Mouse (Mus musculus) stomach, embryonic 16.5 days (tissue): ENCODE measurements around the gene Kdm7a. TPM values are rescaled to one million over a fixed set of nuclear protein-coding genes. Genes with fewer than 3 reads are reported as not detected.

Source experiments
- ATAC-seq: fragments of 200-750 bp; cut with Nextera tagmentation; 2 replicates; pipeline ENCODE4 v1.8.0; 2017; ENCODE audit warnings: moderate number of reproducible peaks, moderate TSS enrichment; ENCODE audit not compliant: insufficient read depth, low FRiP score
- H3K27ac ChIP-seq: fragments of 300-500 bp; sonication (generic); 2 replicates; pipeline ENCODE4 v1.5.1; 2014; ENCODE audit warnings: low read length
- H3K27me3 ChIP-seq: fragments of 300-500 bp; sonication (generic); 2 replicates; pipeline ENCODE4 v1.6.1; 2014; ENCODE audit warnings: low read length, control low read depth, mixed read lengths; ENCODE audit not compliant: control insufficient read depth, insufficient read depth
- H3K36me3 ChIP-seq: fragments of 300-500 bp; sonication (generic); 2 replicates; pipeline ENCODE4 v1.6.1; 2014; ENCODE audit warnings: low read length; ENCODE audit not compliant: control insufficient read depth, insufficient read depth
- H3K4me1 ChIP-seq: fragments of 300-500 bp; sonication (generic); 2 replicates; pipeline ENCODE4 v1.6.1; 2014; ENCODE audit warnings: low read length, control low read depth, mixed read lengths; ENCODE audit not compliant: control insufficient read depth, insufficient read depth
- H3K4me2 ChIP-seq: fragments of 300-500 bp; sonication (generic); 2 replicates; pipeline ENCODE4 v1.6.1; 2014; ENCODE audit warnings: low read depth, low read length, mixed read lengths
- H3K4me3 ChIP-seq: fragments of 300-500 bp; sonication (generic); replicated peaks from 2 replicates; pipeline ENCODE4 v1.5.1; 2014; ENCODE audit warnings: mild to moderate bottlenecking, low read length
- H3K9ac ChIP-seq: fragments of 300-500 bp; sonication (generic); 2 replicates; pipeline ENCODE4 v1.6.1; 2014; ENCODE audit warnings: low read length
- H3K9me3 ChIP-seq: fragments of 300-500 bp; sonication (generic); replicated peaks from 2 replicates; pipeline ENCODE4 v1.6.1; 2016; ENCODE audit warnings: low read length, control low read depth; ENCODE audit not compliant: control insufficient read depth
- WGBS: fragments of 180-500 bp; shearing (Covaris S2); extraction: QIAGEN DNeasy Blood & Tissue Kit; methylation state at CpG from one replicate; pipeline ENCODE4 v1.1.7; 2014; 5-methylcytosine and 5-hydroxymethylcytosine counted together
- polyA plus RNA-seq: library from polyadenylated mRNA; unstranded; fragments of >200 nt; fragmentation: Nextera tagmentation; extraction: Ambion mirVana; gene quantifications from 2 replicates; pipeline ENCODE4 v1.2.1, GENCODE M21; 2015

Gene Kdm7a
- polyA plus RNA-seq, 1 experiment from 2014 or later = 6.6 TPM

- Histone ChIP-seq H3K27me3 (no peaks in the 10 kb centered on the region), H3K9ac (no peak overlapping the region), H3K4me1 (peaks cover 5% of the 10 kb centered on the region), H3K9me3 (no peaks in the 10 kb centered on the region), H3K27ac (no peak overlapping the region), H3K4me2 (no peak overlapping the region), H3K4me3 (no peak overlapping the region), H3K36me3 (no peaks in the 10 kb centered on the region)
- no peak for ATAC-seq
- 46% methylated on average over 3 of the region's 3 CpGs for WGBS
Observed at GRCm38 (mm10) chr6:39120685-39121084, 85.9 kb downstream of the Kdm7a start.

DNA sequence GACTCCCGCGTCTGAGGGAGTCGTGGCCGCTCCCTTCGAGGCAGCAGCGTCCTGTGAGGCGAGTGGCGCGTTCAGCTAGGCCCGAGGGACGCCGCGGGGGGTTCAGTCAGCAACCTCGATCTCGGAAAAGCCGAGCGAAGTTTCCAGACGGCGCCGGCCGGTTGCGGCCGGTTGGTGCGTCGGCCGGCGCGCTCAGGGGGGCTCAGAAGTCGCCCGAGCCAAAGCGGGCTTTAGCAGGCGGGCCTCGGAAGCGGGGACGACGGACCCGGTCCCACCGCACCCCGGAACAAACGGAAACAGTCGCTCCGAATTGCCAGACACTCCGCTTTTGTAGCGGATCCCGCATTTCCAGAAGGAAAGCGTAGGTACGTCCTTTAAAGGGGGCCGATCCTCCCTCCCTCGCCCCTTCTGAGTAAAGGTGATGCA lies 88.1 kb downstream of the Kdm7a start:
- ATAC-seq = peak; percentile 19; the same call in 1 of the 2 replicates
- H3K36me3 ChIP-seq = no peaks in the 10 kb centered on the region

DNA sequence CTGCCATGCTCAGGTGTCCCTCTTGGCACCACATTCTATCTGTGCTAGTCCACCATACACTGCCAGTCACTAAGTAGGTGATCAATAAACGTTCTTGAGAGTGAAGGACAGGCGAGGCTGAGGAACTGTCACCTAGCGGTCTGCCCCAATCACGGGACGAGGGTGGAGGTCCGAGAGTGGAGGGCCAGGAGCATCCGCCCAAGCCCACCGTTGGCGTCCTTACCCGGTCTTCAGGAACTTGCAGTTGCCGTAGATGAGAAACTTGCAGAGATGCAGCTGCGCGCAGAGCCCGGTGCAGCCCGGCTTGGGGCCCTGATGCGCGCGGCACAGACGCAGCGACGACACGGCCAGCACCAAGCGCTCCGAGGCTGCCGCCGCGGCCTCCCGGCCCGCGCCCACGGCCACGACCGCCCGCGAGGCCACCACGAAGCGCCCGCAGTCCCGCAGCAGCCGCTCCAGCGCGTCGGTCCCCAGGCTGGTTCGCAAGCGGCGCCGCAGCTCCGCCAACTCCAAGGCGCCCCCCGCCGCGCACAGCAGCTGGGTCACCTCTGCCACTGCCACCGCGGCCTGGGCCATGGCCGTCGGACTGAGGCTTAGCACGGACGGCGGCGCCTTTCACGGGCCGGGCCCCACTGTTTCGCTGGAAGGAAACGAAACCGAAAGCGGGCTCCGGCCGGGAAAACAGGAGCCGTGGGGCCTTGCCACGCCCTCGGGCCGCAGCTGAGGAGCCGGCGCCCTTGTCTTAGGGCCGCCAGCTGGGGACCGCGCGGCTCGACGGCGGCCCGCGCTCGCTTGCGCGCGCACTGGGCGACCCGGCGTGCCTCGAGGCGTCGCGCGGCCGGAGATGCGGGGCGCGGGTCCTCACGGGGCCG lies 88.8 kb downstream of the Kdm7a start, which contains the start of gene Parp12:
Parp12 (minus strand) TSS at position 766 of the 872 bp plus-strand sequence.
- H3K27ac ChIP-seq = peak within 1 kb of the TSS; percentile 60
- peaks cover 5% of the 10 kb centered on the region for H3K4me1 ChIP-seq
- H3K9me3 ChIP-seq = no peaks in the 10 kb centered on the region
- no peaks in the 10 kb centered on the region for H3K36me3 ChIP-seq
- H3K4me2 ChIP-seq = peak within 1 kb of the TSS; percentile 71
- H3K27me3 ChIP-seq = no peaks in the 10 kb centered on the region
- H3K9ac ChIP-seq = peak within 1 kb of the TSS; percentile 76
- 1% methylated on average over 98 of the region's 101 CpGs for WGBS
- H3K4me3 ChIP-seq = peak within 1 kb of the TSS; percentile 62
- ATAC-seq = peak; percentile 83

More for the DNA sequence above, 88.1 kb downstream of the Kdm7a start:
- H3K9ac ChIP-seq = peak overlapping the region; percentile 76
- H3K4me3 ChIP-seq = peak overlapping the region; percentile 62
- H3K27me3 ChIP-seq = no peaks in the 10 kb centered on the region
- H3K9me3 ChIP-seq = no peaks in the 10 kb centered on the region
- WGBS = 11% methylated on average over 48 of the region's 49 CpGs
- peaks cover 5% of the 10 kb centered on the region for H3K4me1 ChIP-seq
- H3K27ac ChIP-seq = peak overlapping the region; percentile 60
- peak overlapping the region; percentile 71 for H3K4me2 ChIP-seq

DNA sequence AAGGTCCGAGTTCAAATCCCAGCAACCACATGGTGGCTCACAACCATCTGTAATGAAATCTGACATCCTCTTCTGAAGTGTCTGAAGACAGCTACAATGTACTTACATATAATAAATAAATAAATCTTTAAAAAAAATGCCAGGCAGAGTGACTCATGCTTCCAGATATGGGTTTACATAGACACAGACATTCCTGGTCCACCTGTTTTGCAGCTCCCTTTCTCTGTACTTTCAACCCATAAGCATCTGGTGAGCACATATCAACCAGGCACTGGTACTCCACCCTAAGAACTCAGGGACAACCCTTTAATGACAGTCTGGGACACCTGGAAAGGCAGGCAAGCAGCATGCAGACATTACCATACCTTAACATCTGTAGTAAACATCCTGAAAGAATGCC lies 91.2 kb downstream of the Kdm7a start:
- Histone ChIP-seq H3K4me1 (peaks cover 5% of the 10 kb centered on the region), H3K36me3 (no peaks in the 10 kb centered on the region), H3K27me3 (no peaks in the 10 kb centered on the region), H3K4me3 (no peak overlapping the region), H3K27ac (no peak overlapping the region), H3K9ac (no peak overlapping the region), H3K4me2 (no peak overlapping the region), H3K9me3 (no peaks in the 10 kb centered on the region)
- WGBS = 86% methylated on average over 1 of the region's 1 CpGs
- no peak for ATAC-seq

- H3K27me3 ChIP-seq = no peaks in the 10 kb centered on the region
- WGBS = 88% methylated on average over 3 of the region's 3 CpGs
- H3K4me1 ChIP-seq = peaks cover 5% of the 10 kb centered on the region
- no peaks in the 10 kb centered on the region for H3K9me3 ChIP-seq
- H3K9ac ChIP-seq = no peak overlapping the region
- no peaks in the 10 kb centered on the region for H3K36me3 ChIP-seq
- no peak overlapping the region for H3K27ac ChIP-seq
- no peak overlapping the region for H3K4me2 ChIP-seq
- ATAC-seq = no peak
- no peak overlapping the region for H3K4me3 ChIP-seq
Observed at GRCm38 (mm10) chr6:39113141-39113540, 93.4 kb downstream of the Kdm7a start.

GRCm38 (mm10) chr6:39112701-39113100 lies 93.9 kb downstream of the Kdm7a start:
- H3K27me3 ChIP-seq = no peaks in the 10 kb centered on the region
- no peak overlapping the region for H3K4me3 ChIP-seq
- H3K27ac ChIP-seq = no peak overlapping the region
- H3K36me3 ChIP-seq = no peaks in the 10 kb centered on the region
- no peak overlapping the region for H3K9ac ChIP-seq
- no peak for ATAC-seq
- no peak overlapping the region for H3K4me2 ChIP-seq
- WGBS = 85% methylated on average over 3 of the region's 3 CpGs
- H3K9me3 ChIP-seq = no peaks in the 10 kb centered on the region
- H3K4me1 ChIP-seq = peaks cover 5% of the 10 kb centered on the region

DNA sequence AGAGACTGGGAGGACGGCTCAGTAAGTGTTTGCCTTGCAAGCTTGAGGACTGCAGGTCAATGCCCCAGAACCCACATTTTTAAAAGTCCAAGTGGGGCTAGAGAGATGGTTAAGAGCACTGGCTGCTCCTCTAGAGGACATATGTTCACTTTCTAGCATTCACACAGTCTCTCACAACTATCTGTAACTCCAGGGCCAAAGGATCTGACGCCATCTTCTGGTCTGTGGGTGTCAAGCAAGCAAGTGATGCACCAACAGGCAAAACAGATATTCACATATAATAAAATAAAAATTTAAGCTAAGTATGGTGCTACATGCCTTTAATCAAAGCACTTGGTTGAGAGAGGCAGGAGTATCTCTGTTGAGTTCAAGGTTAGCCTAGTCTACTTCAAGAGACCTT lies 99.8 kb downstream of the Kdm7a start:
- Histone ChIP-seq H3K4me1 (no peaks in the 10 kb centered on the region), H3K9me3 (no peaks in the 10 kb centered on the region), H3K9ac (no peak overlapping the region), H3K27me3 (no peaks in the 10 kb centered on the region), H3K4me3 (no peak overlapping the region), H3K27ac (no peak overlapping the region), H3K36me3 (no peaks in the 10 kb centered on the region), H3K4me2 (no peak overlapping the region)
- 56% methylated on average over 2 of the region's 2 CpGs for WGBS
- ATAC-seq = no peak

DNA sequence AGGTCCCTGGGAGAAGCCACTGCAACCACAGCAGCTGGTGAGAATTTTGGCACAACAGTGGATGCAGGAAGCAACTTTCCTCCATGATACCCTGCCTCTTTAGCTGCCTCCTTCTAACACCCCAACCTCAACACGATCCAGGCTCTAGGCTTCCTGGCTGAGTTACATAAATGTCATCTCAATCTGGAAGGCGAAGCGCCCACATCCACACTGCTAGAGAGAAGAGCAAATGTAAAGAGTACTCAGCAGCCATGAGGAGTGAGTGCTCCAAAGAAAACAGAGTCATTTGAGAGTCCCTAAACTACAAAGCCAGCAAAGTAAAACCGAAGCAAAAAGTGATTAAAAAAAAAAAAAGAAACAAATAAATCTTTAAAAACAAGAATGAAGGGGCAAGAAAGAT lies 102.0 kb downstream of the Kdm7a start:
- H3K4me1 ChIP-seq = no peaks in the 10 kb centered on the region

More for the DNA sequence above, 102.0 kb downstream of the Kdm7a start:
- no peaks in the 10 kb centered on the region for H3K9me3 ChIP-seq
- no peak overlapping the region for H3K4me2 ChIP-seq
- 80% methylated on average over 4 of the region's 4 CpGs for WGBS
- H3K27me3 ChIP-seq = no peaks in the 10 kb centered on the region
- H3K36me3 ChIP-seq = no peaks in the 10 kb centered on the region
- H3K4me3 ChIP-seq = no peak overlapping the region
- H3K27ac ChIP-seq = no peak overlapping the region
- H3K9ac ChIP-seq = no peak overlapping the region
- ATAC-seq = no peak
